Mouse (Mus musculus) liver, adult 2 months (tissue): ENCODE results near the gene Sprtn.

Experiments
- CTCF ChIP-seq: fragments of 200-500 bp; IDR thresholded peaks from 2 replicates; pipeline ENCODE4 v1.5.1; 2011; ENCODE audit warnings: low read depth, low read length, control low read depth
- POLR2A ChIP-seq: fragments of 200-500 bp; IDR thresholded peaks from 2 replicates; pipeline ENCODE4 v1.6.1; 2011; ENCODE audit warnings: low read length, control low read depth; ENCODE audit not compliant: insufficient read depth; ENCODE audit errors: extremely low read depth

DNA sequence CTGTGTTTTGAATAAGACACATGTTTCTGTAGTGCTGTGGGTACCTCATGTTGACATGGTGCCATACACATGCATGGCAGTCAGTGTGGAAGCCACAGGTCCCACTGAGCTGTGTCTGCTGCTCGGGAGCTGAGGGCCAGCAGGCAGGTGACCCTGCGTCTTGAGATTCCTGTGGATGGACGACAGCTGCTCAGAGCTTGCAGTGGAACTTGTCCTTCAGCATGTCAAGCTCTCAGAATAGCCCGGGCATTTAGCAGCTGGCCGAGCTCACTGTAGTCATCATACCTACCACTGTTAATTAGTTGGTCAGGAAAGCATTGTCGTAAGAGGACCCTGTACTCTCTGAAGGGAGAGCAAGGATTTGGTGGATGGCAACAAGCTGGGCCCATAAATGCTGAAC is 28.0 kb upstream of the Sprtn start:
- TF ChIP-seq POLR2A, result no peak
- no peak for TF ChIP-seq CTCF
